Mouse (Mus musculus) adrenal gland, postnatal 14 days (tissue): ENCODE data around the gene Zfp988. TPM values are rescaled to one million over a fixed set of nuclear protein-coding genes. Genes with fewer than 3 reads are reported as not detected.

Experiments
- total RNA-seq: library from RNA; stranded (reverse); gene quantifications from 2 replicates; pipeline ENCODE4 v1.2.3, GENCODE M21; 2021

The Zfp988 gene
- total RNA-seq, 1 experiment from 2014 or later, result 0.19 TPM

Other genes with a start within 250 kb of the Zfp988 start
- 8.5 and 13.3 TPM in 2 replicates for gene Zfp991, start 173.6 kb upstream of the Zfp988 start, total RNA-seq
- gene Zfp978, start 55.6 kb downstream of the Zfp988 start, total RNA-seq, result not detected in 2 replicates
- 13.0 and 14.9 TPM in 2 replicates for gene Zfp982, start 186.7 kb downstream of the Zfp988 start, total RNA-seq
- 0.59 and 0.68 TPM in 2 replicates for gene Gm16503, start 234.5 kb downstream of the Zfp988 start, total RNA-seq
- gene Zfp985, start 247.6 kb downstream of the Zfp988 start, total RNA-seq, result 0.22 and 0.64 TPM in 2 replicates